Mouse (Mus musculus) lung, postnatal 14 days (tissue): ENCODE results near the gene Lefty2.
"Not testable (repeated sequence)": the region's sequence is repeated elsewhere in the genome, so short reads cannot be mapped to it uniquely, and the experiment has no call there.

ENCODE experiments used
- DNase-seq: peaks from one replicate; pipeline ENCODE4 v3.0.0; 2021

The Lefty2 gene

GRCm38 (mm10) chr1:180892808-180893207, at the start of gene Lefty2:
TSS of gene Lefty2 (plus strand) at chr1:180893108.
- no peak for DNase-seq

GRCm38 (mm10) chr1:180848114-180848510, 44.8 kb upstream of the Lefty2 start:
- DNase-seq: peak; percentile 78

GRCm38 (mm10) chr1:180848511-180849241, 44.2 kb upstream of the Lefty2 start:
- peak; percentile 72 for DNase-seq

- DNase-seq: no peak
Observed at GRCm38 (mm10) chr1:180849701-180850301, 43.1 kb upstream of the Lefty2 start.

- DNase-seq: peak; percentile 100
Observed at GRCm38 (mm10) chr1:180850316-180851270, 42.3 kb upstream of the Lefty2 start, which contains the start of gene Sde2. TSS of gene Sde2 (plus strand) at chr1:180851127.

- no peak for DNase-seq
Observed at GRCm38 (mm10) chr1:180858763-180859162, 34.1 kb upstream of the Lefty2 start.

GRCm38 (mm10) chr1:180860030-180860429, 32.9 kb upstream of the Lefty2 start:
- DNase-seq: no peak

- DNase-seq: peak; percentile 28
Observed at GRCm38 (mm10) chr1:180863606-180864005, 29.3 kb upstream of the Lefty2 start.

GRCm38 (mm10) chr1:180866001-180866400, 26.9 kb upstream of the Lefty2 start:
- DNase-seq: no peak

GRCm38 (mm10) chr1:180870122-180870650, 22.7 kb upstream of the Lefty2 start:
- DNase-seq: no peak

- peak; percentile 72 for DNase-seq
Observed at GRCm38 (mm10) chr1:180873861-180874484, 18.9 kb upstream of the Lefty2 start.

- DNase-seq: no peak
Observed at GRCm38 (mm10) chr1:180874615-180875014, 18.3 kb upstream of the Lefty2 start.

GRCm38 (mm10) chr1:180875126-180875525, 17.8 kb upstream of the Lefty2 start:
- DNase-seq: no peak

- DNase-seq: no peak
Observed at GRCm38 (mm10) chr1:180877466-180877865, 15.4 kb upstream of the Lefty2 start.

- no peak for DNase-seq
Observed at GRCm38 (mm10) chr1:180881768-180882167, 11.1 kb upstream of the Lefty2 start.

GRCm38 (mm10) chr1:180883731-180884130, 9.2 kb upstream of the Lefty2 start:
- no peak for DNase-seq

- no peak for DNase-seq
Observed at GRCm38 (mm10) chr1:180884484-180884883, 8.4 kb upstream of the Lefty2 start.

- peak; percentile 94 for DNase-seq
Observed at GRCm38 (mm10) chr1:180888556-180889042, 4.3 kb upstream of the Lefty2 start.

- DNase-seq: no peak
Observed at GRCm38 (mm10) chr1:180889172-180889571, 3.7 kb upstream of the Lefty2 start.

- DNase-seq: peak; percentile 27
Observed at GRCm38 (mm10) chr1:180889841-180890240, 3.1 kb upstream of the Lefty2 start.

GRCm38 (mm10) chr1:180894088-180894987, 1.4 kb downstream of the Lefty2 start:
- DNase-seq: not testable (repeated sequence)
